Mouse (Mus musculus) liver, adult 2 months (tissue): ENCODE measurements at regions not wholly inside any gene's neighbourhood (a gene's known extent, or its start where the extent isn't known, plus 50 kb on each side); places are given as distances from the start of the nearest gene placed in this dataset.

Source experiments
- CTCF ChIP-seq: fragments of 200-500 bp; IDR thresholded peaks from 2 replicates; pipeline ENCODE4 v1.5.1; 2011; ENCODE audit warnings: low read depth, low read length, control low read depth
- POLR2A ChIP-seq: fragments of 200-500 bp; IDR thresholded peaks from 2 replicates; pipeline ENCODE4 v1.6.1; 2011; ENCODE audit warnings: low read length, control low read depth; ENCODE audit not compliant: insufficient read depth; ENCODE audit errors: extremely low read depth

GRCm38 (mm10) chrX:162345497-162346143 is 186.1 kb upstream of the Nhs start:
- TF ChIP-seq CTCF: no peak
- no peak for TF ChIP-seq POLR2A
